In genomic region chr3:145785244-145785643, GRCm38 (mm10) we compare ENCODE assay signal across 24 mouse cellular contexts. TPM values are rescaled to one million over a fixed set of nuclear protein-coding genes. Genes with fewer than 3 reads are reported as not detected.
DNase-seq lines count a peak whose midpoint lies in the region; ATAC-seq and TF ChIP-seq lines count a peak whose summit lies in the region.
"Had no signal": no experiment of that assay in that cellular context is flagged by ENCODE, and none has a peak within 500 bp of the region (broad histone marks: within the 10 kb centered on the region; RNA-seq: fewer than 3 reads in every experiment).

No protein-coding gene starts in this region.

- no peak overlapping the region for H3K9ac ChIP-seq in kidney, embryonic 15.5 days
- no peak overlapping the region for H3K9ac ChIP-seq in kidney, postnatal 0 days (ENCODE audit: low read depth, low read length)
- H3K9ac ChIP-seq: embryonic facial prominence, embryonic 12.5 days; forebrain, embryonic 13.5 days; forebrain, embryonic 15.5 days had no signal

- peak; percentile 54 for DNase-seq in heart, adult 11 months
- no peak for DNase-seq in heart, embryonic 10.5 days (ENCODE audit: low spot score)
- DNase-seq in kidney, adult 9 months: no peak
- peak; percentile 71 for DNase-seq in kidney, postnatal 0 days (ENCODE audit: low spot score)
- no peak for DNase-seq in kidney, adult 18-20 months
- DNase-seq: adrenal gland, adult 8-10 months; adrenal gland, postnatal 14 days; adrenal gland, postnatal 36 days; B cell, adult 2 months; cerebellum, adult 11-12 months; cerebellum, adult 2 months; cerebellum, adult 9-10 months; cerebellum, postnatal 10 days; cerebellum, postnatal 25 days had no signal

- H3K9me3 ChIP-seq in heart, embryonic 10.5 days: no peaks in the 10 kb centered on the region
- no peaks in the 10 kb centered on the region for H3K9me3 ChIP-seq in kidney, embryonic 15.5 days (replicated peaks)
- no peaks in the 10 kb centered on the region for H3K9me3 ChIP-seq in kidney, postnatal 0 days (replicated peaks; ENCODE audit: low read length)
- H3K9me3 ChIP-seq: embryonic facial prominence, embryonic 10.5 days; embryonic facial prominence, embryonic 12.5 days; forebrain, embryonic 13.5 days; forebrain, embryonic 15.5 days had no signal

- no peak overlapping the region for H3K4me3 ChIP-seq in heart, embryonic 10.5 days
- no peak overlapping the region for H3K4me3 ChIP-seq in kidney, embryonic 15.5 days (replicated peaks)
- H3K4me3 ChIP-seq in kidney, postnatal 0 days (replicated peaks; ENCODE audit: low read depth, low read length): no peak overlapping the region
- H3K4me3 ChIP-seq: embryonic facial prominence, embryonic 10.5 days; embryonic facial prominence, embryonic 12.5 days; forebrain, embryonic 13.5 days; forebrain, embryonic 15.5 days had no signal

- H3K4me1 ChIP-seq in heart, embryonic 10.5 days: peaks cover 16% of the 10 kb centered on the region
- H3K4me1 ChIP-seq in kidney, embryonic 15.5 days: peaks cover 36% of the 10 kb centered on the region
- H3K4me1 ChIP-seq in kidney, postnatal 0 days (replicated peaks; ENCODE audit: insufficient read depth, low read length): peaks cover 6% of the 10 kb centered on the region; the same call in 1 of the 2 replicates
- H3K4me1 ChIP-seq: forebrain, embryonic 13.5 days had no signal

- H3K4me2 ChIP-seq in kidney, embryonic 15.5 days: no peak overlapping the region
- no peak overlapping the region for H3K4me2 ChIP-seq in kidney, postnatal 0 days (ENCODE audit: low read length)
- H3K4me2 ChIP-seq: embryonic facial prominence, embryonic 12.5 days; forebrain, embryonic 13.5 days; forebrain, embryonic 15.5 days had no signal

- H3K27ac ChIP-seq in heart, embryonic 10.5 days: no peak overlapping the region
- H3K27ac ChIP-seq in kidney, embryonic 15.5 days: peak overlapping the region; percentile 73
- H3K27ac ChIP-seq in kidney, postnatal 0 days: no peak overlapping the region
- H3K27ac ChIP-seq: embryonic facial prominence, embryonic 10.5 days; embryonic facial prominence, embryonic 12.5 days; forebrain, embryonic 13.5 days; forebrain, embryonic 15.5 days had no signal

- no peak for TF ChIP-seq CTCF in kidney, postnatal 0 days (IDR thresholded peaks at IDR 0.05; ENCODE audit: low read depth)

- H3K27me3 ChIP-seq in heart, embryonic 10.5 days (ENCODE audit: insufficient read depth, poor library complexity, severe bottlenecking): no peaks in the 10 kb centered on the region
- H3K27me3 ChIP-seq in kidney, embryonic 15.5 days: no peaks in the 10 kb centered on the region
- H3K27me3 ChIP-seq in kidney, postnatal 0 days (ENCODE audit: insufficient read depth, low read length): no peaks in the 10 kb centered on the region
- H3K27me3 ChIP-seq: CH12.LX; embryonic facial prominence, embryonic 12.5 days; forebrain, embryonic 13.5 days; forebrain, embryonic 15.5 days; Patski had no signal

- 86% methylated on average over 7 of the region's 7 CpGs for WGBS in heart, embryonic 10.5 days
- 22% methylated on average over 7 of the region's 7 CpGs for WGBS in kidney, embryonic 15.5 days
- 30% methylated on average over 7 of the region's 7 CpGs for WGBS in kidney, postnatal 0 days

- ATAC-seq in kidney, embryonic 15.5 days (replicated peaks; ENCODE audit: low FRiP score): peak; percentile 17; the same call in 1 of the 2 replicates
- ATAC-seq in kidney, postnatal 0 days (replicated peaks; ENCODE audit: low FRiP score, low read depth): no peak
- ATAC-seq: activated CD4-positive, CD25-positive, alpha-beta regulatory T cell, adult 4 months; CD4-positive, CD25-positive, alpha-beta regulatory T cell, adult 4 months; forebrain, embryonic 13.5 days; forebrain, embryonic 15.5 days; Patski had no signal

- no peaks in the 10 kb centered on the region for H3K36me3 ChIP-seq in heart, embryonic 10.5 days
- no peaks in the 10 kb centered on the region for H3K36me3 ChIP-seq in kidney, embryonic 15.5 days
- H3K36me3 ChIP-seq in kidney, postnatal 0 days (ENCODE audit: insufficient read depth, low read length): no peaks in the 10 kb centered on the region
- H3K36me3 ChIP-seq: embryonic facial prominence, embryonic 10.5 days; embryonic facial prominence, embryonic 12.5 days; forebrain, embryonic 15.5 days; G1E had no signal

RNA-seq across cellular contexts. Expression of gene Ddah1, which starts 26.8 kb away (rescaled TPM):
- polyA plus RNA-seq in heart, embryonic 10.5 days (2016; fragmentation: Nextera tagmentation; extraction: Ambion mirVana): 55.0 and 56.3 TPM in 2 replicates
- 71.2 and 76.1 TPM in 2 replicates for polyA plus RNA-seq in kidney, embryonic 15.5 days (2015; fragmentation: Nextera tagmentation; extraction: Ambion mirVana)
- polyA plus RNA-seq in kidney, postnatal 0 days (2015; fragmentation: Nextera tagmentation; extraction: Ambion mirVana): 108 and 119 TPM in 2 replicates
- polyA plus RNA-seq: activated CD4-positive, CD25-positive, alpha-beta regulatory T cell, adult 4 months; G1E had no signal

Comparison
In these comparisons a context has a peak if more than half of its experiments do, and no peak if none do; other contexts are left out.
1. DNase-seq: peak in heart, adult 11 months (single experiment) and kidney, postnatal 0 days (single experiment); none in heart, embryonic 10.5 days (single experiment), kidney, adult 9 months (single experiment) and kidney, adult 18-20 months (single experiment).